8 mouse cellular contexts compared by ENCODE assay signal in the genomic region with DNA sequence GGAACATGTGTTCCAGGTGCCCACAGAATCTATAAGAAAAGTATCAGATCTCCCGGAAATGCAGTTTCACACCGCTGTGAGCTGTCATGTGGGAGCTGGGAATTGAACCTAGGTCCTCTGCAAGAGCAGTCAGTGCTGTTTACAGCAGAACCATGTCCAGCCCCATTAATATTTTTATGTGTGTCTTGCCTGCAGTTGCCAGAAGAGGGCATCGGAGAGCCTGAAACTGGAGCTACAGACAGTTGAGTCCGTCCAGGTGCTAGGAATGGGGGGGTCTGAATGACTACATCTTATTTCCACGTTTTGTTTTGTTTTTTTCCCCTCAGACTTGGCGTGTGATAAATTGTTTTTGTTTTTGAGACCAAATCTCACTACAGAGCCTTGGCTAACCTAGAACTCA. TPM values are rescaled to one million over a fixed set of nuclear protein-coding genes. Genes with fewer than 3 reads are reported as not detected.
A peak's percentile ranks its signal among the peaks of the same experiment; 100 is the strongest.
DNase-seq lines count a peak whose midpoint lies in the region; ATAC-seq and TF ChIP-seq lines count a peak whose summit lies in the region.

No protein-coding gene starts in this region.

- H3K27ac ChIP-seq in MEL (ENCODE audit: control insufficient read depth, low read depth, low read length): no peak overlapping the region
- no peak overlapping the region for H3K27ac ChIP-seq in forebrain, embryonic 10.5 days
- no peak overlapping the region for H3K27ac ChIP-seq in hindbrain, embryonic 16.5 days (ENCODE audit: low read depth, low read length)

- H3K27me3 ChIP-seq in MEL (ENCODE audit: control insufficient read depth in 1 of 2, insufficient read depth in 2 of 2, low read length in 2 of 2): no peaks in the 10 kb centered on the region
- H3K27me3 ChIP-seq in forebrain, embryonic 10.5 days (ENCODE audit: poor library complexity, severe bottlenecking): no peaks in the 10 kb centered on the region
- H3K27me3 ChIP-seq in hindbrain, embryonic 16.5 days (replicated peaks; ENCODE audit: control insufficient read depth, insufficient read depth, low read length): no peaks in the 10 kb centered on the region

- H3K4me2 ChIP-seq in hindbrain, embryonic 16.5 days (ENCODE audit: low read length): no peak overlapping the region

- 82% methylated on average over 6 of the region's 6 CpGs for WGBS in forebrain, embryonic 10.5 days
- 80% methylated on average over 6 of the region's 6 CpGs for WGBS in hindbrain, embryonic 16.5 days

- no peak for TF ChIP-seq EP300 in MEL (IDR thresholded peaks at IDR 0.05; ENCODE audit: low read depth in 1 of 2, low read length in 2 of 2)

- no peaks in the 10 kb centered on the region for H3K36me3 ChIP-seq in MEL (ENCODE audit: control insufficient read depth in 1 of 2, insufficient read depth in 2 of 2, low read length in 2 of 2)
- H3K36me3 ChIP-seq in forebrain, embryonic 10.5 days (replicated peaks): peaks cover 52% of the 10 kb centered on the region
- H3K36me3 ChIP-seq in hindbrain, embryonic 16.5 days (ENCODE audit: control insufficient read depth, insufficient read depth, low read length): no peaks in the 10 kb centered on the region

- H3K4me3 ChIP-seq in MEL (ENCODE audit: control insufficient read depth in 1 of 2, insufficient read depth in 1 of 2, low read depth in 2 of 2, low read length in 2 of 2): no peak overlapping the region
- no peak overlapping the region for H3K4me3 ChIP-seq in forebrain, embryonic 10.5 days
- H3K4me3 ChIP-seq in hindbrain, embryonic 16.5 days (ENCODE audit: low read length): no peak overlapping the region

- H3K79me2 ChIP-seq in MEL (ENCODE audit: control insufficient read depth, insufficient read depth, low read length, poor library complexity): no peaks in the 10 kb centered on the region

- no peaks in the 10 kb centered on the region for H3K9me3 ChIP-seq in MEL (replicated peaks; ENCODE audit: insufficient read depth, low read length)
- H3K9me3 ChIP-seq in forebrain, embryonic 10.5 days: peaks cover 20% of the 10 kb centered on the region
- no peaks in the 10 kb centered on the region for H3K9me3 ChIP-seq in hindbrain, embryonic 16.5 days (ENCODE audit: control insufficient read depth, low read length)

- no peak for ATAC-seq in hindbrain, embryonic 16.5 days

- no peak overlapping the region for H3K9ac ChIP-seq in MEL (ENCODE audit: control insufficient read depth, low read depth, low read length, poor library complexity, severe bottlenecking)
- no peak overlapping the region for H3K9ac ChIP-seq in hindbrain, embryonic 16.5 days (ENCODE audit: low read depth, low read length)

- no peak for TF ChIP-seq POLR2A in MEL (IDR thresholded peaks at IDR 0.05; ENCODE audit: control insufficient read depth in 1 of 2, insufficient read depth in 1 of 2, low read depth in 1 of 2, low read length in 2 of 2, poor library complexity in 1 of 2)

- DNase-seq in kidney, adult 18-20 months: peak; percentile 40
- DNase-seq in kidney, adult 11 months: no peak
- DNase-seq in 416B (ENCODE audit: low read depth): peak; percentile 39
- DNase-seq in MEL (ENCODE audit: low read depth, low spot score): peak; percentile 29
- DNase-seq in frontal cortex, postnatal 25 days (ENCODE audit: low spot score in 2 of 2): peak; percentile 20 to 24
- peak; percentile 27 to 32 for DNase-seq in spleen, postnatal 36 days (ENCODE audit: low spot score in 2 of 2)
- DNase-seq in forebrain, embryonic 10.5 days (ENCODE audit: extremely low spot score, low spot score): no peak

- peak; percentile 38 to 52 (median 43) for TF ChIP-seq CTCF in MEL (IDR thresholded peaks at IDR 0.05 in 2 of 3, conservative IDR thresholded peaks at IDR 0.05 in 1 of 3; ENCODE audit: control insufficient read depth in 1 of 3, insufficient read depth in 1 of 3, low read depth in 2 of 3, low read length in 3 of 3, poor library complexity in 1 of 3, severe bottlenecking in 1 of 3)

- peak; percentile 42 for TF ChIP-seq RAD21 in MEL (IDR thresholded peaks at IDR 0.05; ENCODE audit: low read depth, low read length)

- no peaks in the 10 kb centered on the region for H3K4me1 ChIP-seq in MEL (ENCODE audit: control insufficient read depth in 1 of 2, insufficient read depth in 2 of 2, low read length in 2 of 2)
- no peaks in the 10 kb centered on the region for H3K4me1 ChIP-seq in forebrain, embryonic 10.5 days
- H3K4me1 ChIP-seq in hindbrain, embryonic 16.5 days (ENCODE audit: control insufficient read depth, insufficient read depth, low read depth, low read length): no peaks in the 10 kb centered on the region

TF ChIP-seq in MEL, 35 proteins besides CTCF, POLR2A, EP300 and RAD21:
- TF ChIP-seq ZMIZ1 (IDR thresholded peaks at IDR 0.05; ENCODE audit: low read depth, low read length) (no peak), SMC3 (IDR thresholded peaks at IDR 0.05; ENCODE audit: low read depth, low read length) (peak; percentile 55)

RNA-seq across cellular contexts. Expression of a gene that starts 15.3 kb away (rescaled TPM):
- 29.1 and 31.7 TPM in 2 replicates for total RNA-seq in MEL (2012; rRNA removed)
- 10 to 100 TPM in 1 of 2 experiments, not detected in 1; 35.5 TPM for polyA plus RNA-seq in MEL (2012; ENCODE audit: insufficient read depth in 1 of 2, insufficient read length in 2 of 2, low read depth in 1 of 2, low replicate concordance in 2 of 2, missing spikeins in 1 of 2)
- polyA plus RNA-seq in forebrain, embryonic 10.5 days (2016; fragmentation: Nextera tagmentation; extraction: Ambion mirVana): 25.3 and 25.9 TPM in 2 replicates
- polyA plus RNA-seq in hindbrain, embryonic 16.5 days (2015; fragmentation: Nextera tagmentation; extraction: Ambion mirVana): 29.1 and 29.6 TPM in 2 replicates

RNA-seq across cellular contexts. Expression of a gene that starts 16.0 kb away (rescaled TPM):
- not detected in 2 replicates for total RNA-seq in MEL (2012; rRNA removed)
- under 1 TPM in 1 of 2 experiments, not detected in 1; 0.19 TPM for polyA plus RNA-seq in MEL (2012; ENCODE audit: insufficient read depth in 1 of 2, insufficient read length in 2 of 2, low read depth in 1 of 2, low replicate concordance in 2 of 2, missing spikeins in 1 of 2)
- 1.2 and 1.9 TPM in 2 replicates for polyA plus RNA-seq in forebrain, embryonic 10.5 days (2016; fragmentation: Nextera tagmentation; extraction: Ambion mirVana)
- 1.5 and 1.7 TPM in 2 replicates for polyA plus RNA-seq in hindbrain, embryonic 16.5 days (2015; fragmentation: Nextera tagmentation; extraction: Ambion mirVana)

Comparison
In these comparisons a context has a peak if more than half of its experiments do, and no peak if none do; other contexts are left out.
1. DNase-seq: peak in kidney, adult 18-20 months (single experiment), 416B (single experiment), MEL (single experiment), frontal cortex, postnatal 25 days (2 of 2) and spleen, postnatal 36 days (2 of 2); none in kidney, adult 11 months (single experiment) and forebrain, embryonic 10.5 days (single experiment).